Mouse (Mus musculus) midbrain, postnatal 0 days (tissue): ENCODE measurements around the gene Rhno1. TPM values are rescaled to one million over a fixed set of nuclear protein-coding genes. Genes with fewer than 3 reads are reported as not detected.
A peak's percentile ranks its signal among the peaks of the same experiment; 100 is the strongest.

Source experiments
- ATAC-seq: fragments of 200-750 bp; cut with Nextera tagmentation; 2 replicates; pipeline ENCODE4 v1.8.0; 2017; ENCODE audit warnings: moderate number of reproducible peaks, mild to moderate bottlenecking, moderate TSS enrichment, moderate library complexity; ENCODE audit not compliant: low FRiP score
- DNase-seq: peaks from one replicate; pipeline ENCODE4 v3.0.0-alpha.2; 2015; ENCODE audit warnings: low spot score
- H3K27ac ChIP-seq: fragments of 300-500 bp; sonication (generic); 2 replicates; pipeline ENCODE4 v1.5.1; 2014; ENCODE audit warnings: low read depth, mild to moderate bottlenecking, low read length, mixed read lengths
- H3K27me3 ChIP-seq: fragments of 300-500 bp; sonication (generic); 2 replicates; pipeline ENCODE4 v1.6.1; 2014; ENCODE audit warnings: low read length, control low read depth, mixed read lengths; ENCODE audit not compliant: insufficient read depth
- H3K36me3 ChIP-seq: fragments of 300-500 bp; sonication (generic); 2 replicates; pipeline ENCODE4 v1.6.1; 2014; ENCODE audit warnings: low read length, control low read depth, mixed read lengths; ENCODE audit not compliant: insufficient read depth
- H3K4me1 ChIP-seq: fragments of 300-500 bp; sonication (generic); 2 replicates; pipeline ENCODE4 v1.6.1; 2014; ENCODE audit warnings: mild to moderate bottlenecking, control low read depth, antibody characterized with exemption, low read length, mixed read lengths; ENCODE audit not compliant: insufficient read depth
- H3K4me2 ChIP-seq: fragments of 300-500 bp; sonication (generic); 2 replicates; pipeline ENCODE4 v1.6.1; 2014; ENCODE audit warnings: low read depth, mild to moderate bottlenecking, low read length, mixed read lengths; ENCODE audit not compliant: poor library complexity, severe bottlenecking
- H3K4me3 ChIP-seq: fragments of 300-500 bp; sonication (generic); 2 replicates; pipeline ENCODE4 v1.5.1; 2014; ENCODE audit warnings: low read depth, mild to moderate bottlenecking, low read length, moderate library complexity
- H3K9ac ChIP-seq: fragments of 300-500 bp; sonication (generic); replicated peaks from 2 replicates; pipeline ENCODE4 v1.6.1; 2014; ENCODE audit warnings: mild to moderate bottlenecking, low read length, moderate library complexity, mixed read lengths; ENCODE audit not compliant: poor library complexity, severe bottlenecking
- H3K9me3 ChIP-seq: fragments of 300-500 bp; sonication (generic); 2 replicates; pipeline ENCODE4 v1.6.1; 2016; ENCODE audit warnings: low read length, control low read depth
- CTCF ChIP-seq: IDR thresholded peaks from 2 replicates; pipeline ENCODE4 v1.5.1; 2016; ENCODE audit warnings: antibody characterized with exemption, mild to moderate bottlenecking
- WGBS: fragments of 180-500 bp; shearing (Covaris S2); extraction: QIAGEN DNeasy Blood & Tissue Kit; methylation state at CpG from one replicate; pipeline ENCODE4 v1.1.7; 2014; 5-methylcytosine and 5-hydroxymethylcytosine counted together
- polyA plus RNA-seq: library from polyadenylated mRNA; unstranded; fragments of >200 nt; fragmentation: Nextera tagmentation; extraction: Ambion mirVana; gene quantifications from 2 replicates; pipeline ENCODE4 v1.2.1, GENCODE M21; 2015
- total RNA-seq: library from RNA; depleted of rRNA; stranded (reverse); fragments of >200 nt; gene quantifications from 2 replicates; pipeline ENCODE4 v1.2.3, GENCODE M21; 2014

Gene Rhno1
- total and polyA plus RNA-seq, 2 experiments from 2014 or later, result 21.8 to 51.2 TPM

DNA sequence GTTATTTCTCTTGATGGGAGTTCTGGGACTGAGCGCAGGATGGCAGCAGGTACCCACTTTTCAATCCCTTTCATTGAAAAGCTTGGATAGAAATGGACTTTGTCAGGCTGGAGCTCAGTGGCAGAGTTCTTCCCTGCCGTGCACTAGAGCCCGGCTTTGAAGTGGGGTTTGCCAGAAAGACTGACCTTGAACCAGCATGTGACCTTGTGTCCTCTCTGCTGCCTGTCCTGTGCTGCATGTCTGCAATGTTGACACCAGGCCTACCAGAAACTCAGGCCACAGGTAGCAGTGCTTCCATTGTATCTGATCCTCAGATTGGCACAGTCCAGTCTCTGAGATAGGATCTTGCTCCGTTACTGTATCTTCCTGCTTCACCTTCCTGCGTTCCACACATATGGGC is 7.3 kb upstream of the Rhno1 start:
- DNase-seq (no peak), ATAC-seq (no peak)
- no peak overlapping the region for H3K4me2 ChIP-seq
- no peaks in the 10 kb centered on the region for H3K9me3 ChIP-seq
- 0 out of 2 replicates have a peak, but pooled peaks cover 4% of the 10 kb centered on the region for H3K36me3 ChIP-seq
- no peak overlapping the region for H3K9ac ChIP-seq
- 94% methylated on average over 5 of the region's 5 CpGs for WGBS
- no peaks in the 10 kb centered on the region; the same call in 1 of the 2 replicates for H3K4me1 ChIP-seq
- no peak overlapping the region for H3K27ac ChIP-seq
- H3K4me3 ChIP-seq, result no peak overlapping the region
- no peaks in the 10 kb centered on the region for H3K27me3 ChIP-seq
- no peak for TF ChIP-seq CTCF

DNA sequence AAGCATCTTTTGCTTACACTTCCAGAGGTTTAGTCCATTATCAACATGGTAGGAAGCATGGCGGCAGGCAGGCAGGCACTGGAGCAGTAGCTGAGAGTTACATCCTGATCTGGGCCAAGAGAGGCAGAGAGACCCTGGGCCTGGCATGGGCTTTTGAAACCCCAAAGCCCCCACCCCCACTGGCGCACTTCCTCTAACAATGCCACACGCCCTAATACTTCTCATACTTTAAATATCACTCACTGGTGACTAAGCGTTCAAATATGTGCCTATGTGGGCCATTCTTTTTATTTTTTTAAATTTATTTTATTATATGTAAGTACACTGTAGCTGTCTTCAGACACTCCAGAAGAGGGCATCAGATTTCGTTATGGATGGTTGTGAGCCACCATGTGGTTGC is 3.8 kb upstream of the Rhno1 start:
- no peaks in the 10 kb centered on the region for H3K9me3 ChIP-seq
- no peak overlapping the region for H3K4me3 ChIP-seq
- H3K4me1 ChIP-seq, result peaks cover 4% of the 10 kb centered on the region; the same call in 1 of the 2 replicates
- DNase-seq, result no peak
- no peak for TF ChIP-seq CTCF
- H3K9ac ChIP-seq, result no peak overlapping the region
- ATAC-seq, result no peak
- H3K27me3 ChIP-seq, result no peaks in the 10 kb centered on the region
- no peak overlapping the region for H3K4me2 ChIP-seq
- H3K27ac ChIP-seq, result no peak overlapping the region
- WGBS, result 94% methylated on average over 5 of the region's 5 CpGs
- H3K36me3 ChIP-seq, result 0 out of 2 replicates have a peak, but pooled peaks cover 4% of the 10 kb centered on the region

GRCm38 (mm10) chr6:128364721-128365120 is 2.0 kb upstream of the Rhno1 start:
- no peaks in the 10 kb centered on the region for H3K27me3 ChIP-seq
- no peak for TF ChIP-seq CTCF
- H3K9ac ChIP-seq, result no peak overlapping the region
- 0 out of 2 replicates have a peak, but pooled peaks cover 4% of the 10 kb centered on the region for H3K36me3 ChIP-seq
- ATAC-seq, result no peak
- H3K4me2 ChIP-seq, result no peak overlapping the region
- WGBS, result 78% methylated on average over 6 of the region's 6 CpGs
- no peak overlapping the region for H3K4me3 ChIP-seq
- no peak overlapping the region for H3K27ac ChIP-seq
- no peak for DNase-seq
- peaks cover 8% of the 10 kb centered on the region; the same call in 1 of the 2 replicates for H3K4me1 ChIP-seq
- H3K9me3 ChIP-seq, result no peaks in the 10 kb centered on the region

DNA sequence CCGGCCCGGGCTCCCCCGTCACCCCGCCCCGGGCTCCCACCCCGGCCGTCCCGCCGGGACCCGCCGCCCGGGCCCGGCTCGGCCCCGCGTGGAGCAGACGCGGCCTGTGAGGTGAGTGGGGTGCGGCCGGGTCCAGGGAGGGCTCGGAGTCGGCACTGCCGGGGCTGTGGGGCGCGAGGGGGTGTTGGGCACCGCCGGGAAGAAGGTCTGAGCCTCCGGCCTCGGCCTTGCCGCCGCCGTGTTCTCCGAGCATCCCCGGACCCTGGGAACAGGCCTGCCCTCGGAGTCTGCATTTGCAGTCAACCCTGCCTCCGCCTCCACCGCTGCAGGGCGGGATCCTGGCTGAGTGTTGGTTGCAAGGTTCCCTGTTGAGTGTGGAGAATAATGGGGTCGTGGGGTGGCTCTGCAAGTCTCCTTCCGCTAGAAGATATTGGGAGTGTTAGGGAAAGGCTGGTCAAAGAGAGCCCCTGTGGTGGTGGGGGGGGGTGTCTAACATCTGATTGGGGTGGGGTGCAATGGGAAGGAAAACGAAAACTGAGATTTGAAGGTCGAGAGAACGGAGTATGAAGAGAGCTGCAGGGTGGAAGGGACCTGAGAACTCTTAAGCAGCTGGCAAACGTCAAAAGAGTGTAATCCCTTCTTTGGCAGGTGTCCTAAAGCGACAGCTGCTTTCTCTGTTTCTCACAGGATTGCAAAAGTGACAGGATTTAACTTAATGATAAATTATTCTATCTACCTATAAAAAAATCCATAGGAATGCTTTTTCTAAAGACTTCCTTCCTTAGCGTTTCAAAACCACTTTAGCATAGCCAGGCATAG is 505 bp upstream of the Rhno1 start:
- Histone ChIP-seq H3K9me3 (no peaks in the 10 kb centered on the region), H3K4me1 (peaks cover 8% of the 10 kb centered on the region; the same call in 1 of the 2 replicates), H3K36me3 (no peaks in the 10 kb centered on the region), H3K9ac (peak overlapping the region; percentile 84), H3K4me2 (peak overlapping the region; percentile 100), H3K4me3 (peak overlapping the region; percentile 90), H3K27me3 (no peaks in the 10 kb centered on the region), H3K27ac (no peak overlapping the region)
- ATAC-seq (peak; percentile 31; the same call in 1 of the 2 replicates), DNase-seq (no peak)
- 1% methylated on average over 35 of the region's 46 CpGs for WGBS
- TF ChIP-seq CTCF, result no peak

- 0 out of 2 replicates have a peak, but pooled peaks cover 5% of the 10 kb centered on the region for H3K36me3 ChIP-seq
- H3K27me3 ChIP-seq, result no peaks in the 10 kb centered on the region
- peak overlapping the region; percentile 78 for H3K27ac ChIP-seq
- no peak for ATAC-seq
- peaks cover 8% of the 10 kb centered on the region; the same call in 1 of the 2 replicates for H3K4me1 ChIP-seq
- H3K9me3 ChIP-seq, result no peaks in the 10 kb centered on the region
- H3K9ac ChIP-seq, result peak overlapping the region; percentile 84
- TF ChIP-seq CTCF, result no peak
- 17% methylated on average over 9 of the region's 9 CpGs for WGBS
- peak overlapping the region; percentile 90 for H3K4me3 ChIP-seq
- no peak for DNase-seq
- peak overlapping the region; percentile 100 for H3K4me2 ChIP-seq
Measured at GRCm38 (mm10) chr6:128361901-128362300, 810 bp downstream of the Rhno1 start.

DNA sequence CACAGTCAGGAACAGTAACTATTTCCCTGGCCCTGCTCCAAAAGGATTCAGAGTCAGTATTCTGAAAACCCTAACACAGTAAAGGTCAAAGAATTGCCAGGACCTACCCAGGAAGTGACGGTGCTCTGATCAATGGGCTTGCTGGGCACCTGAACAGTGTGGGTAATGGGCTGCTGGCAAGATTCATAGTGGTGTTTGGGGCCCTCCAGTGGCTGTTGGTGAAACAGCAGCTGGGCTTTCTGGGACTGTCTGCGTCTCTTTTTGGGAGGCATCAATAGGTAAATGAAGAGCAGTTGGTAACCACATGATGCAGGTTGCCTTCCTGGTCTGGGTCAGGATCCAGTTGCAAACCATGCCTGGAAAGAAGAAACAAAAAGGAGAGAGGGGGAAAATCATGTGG is 3.7 kb downstream of the Rhno1 start:
- Histone ChIP-seq H3K27me3 (no peaks in the 10 kb centered on the region), H3K9me3 (no peaks in the 10 kb centered on the region), H3K4me1 (peaks cover 8% of the 10 kb centered on the region), H3K4me3 (no peak overlapping the region), H3K4me2 (no peak overlapping the region), H3K27ac (no peak overlapping the region), H3K9ac (no peak overlapping the region), H3K36me3 (0 out of 2 replicates have a peak, but pooled peaks cover 5% of the 10 kb centered on the region)
- ATAC-seq (no peak), DNase-seq (peak; percentile 73)
- TF ChIP-seq CTCF, result peak; percentile 94
- WGBS, result 3% methylated on average over 2 of the region's 2 CpGs
